Mouse (Mus musculus) forebrain, embryonic 10.5 days (tissue): Measurements from ENCODE around the gene Slc11a1. TPM values are rescaled to one million over a fixed set of nuclear protein-coding genes. Genes with fewer than 3 reads are reported as not detected.
A peak's percentile ranks its signal among the peaks of the same experiment; 100 is the strongest.

ENCODE experiments used
- microRNA counts: library from miRNA; unstranded; fragments of <30 nt; microRNA quantifications from one replicate; lab custom pipeline; 2017
- microRNA-seq: library from miRNA; unstranded; fragments of <30 nt; microRNA quantifications from one replicate; pipeline ENCODE4, GENCODE M21; 2017
- polyA plus RNA-seq: library from polyadenylated mRNA; unstranded; fragments of >200 nt; fragmentation: Nextera tagmentation; extraction: Ambion mirVana; gene quantifications from 2 replicates; pipeline ENCODE4 v1.2.1, GENCODE M21; 2016

Slc11a1 gene
- polyA plus RNA-seq, 1 experiment from 2014 or later, result 2.7 TPM

MicroRNAs encoded within 50 kb of the gene (microRNA counts, 519-probe panel; counts per million panel counts)
- microRNA mmu-miR-26b (lab: Ali Mortazavi, UCI), result 2,424 counts per million, percentile 69 among the panel's probes with 10 or more counts

Small RNA genes within 50 kb of the gene (microRNA-seq; reads per million reads assigned to microRNA genes)
- 23,877 reads per million, percentile 99 among the genes with 10 or more reads in this experiment for gene Mir26b

Other genes with a start within 250 kb of the Slc11a1 start
- 0.27 and 0.35 TPM in 2 replicates for gene Rufy4, start 249.7 kb upstream of the Slc11a1 start, polyA plus RNA-seq
- gene Cxcr2, start 221.2 kb upstream of the Slc11a1 start, polyA plus RNA-seq, result 0.05 and 0.14 TPM in 2 replicates
- gene Cxcr1, start 180.6 kb upstream of the Slc11a1 start, polyA plus RNA-seq, result not detected in 2 replicates
- gene Arpc2, start 139.1 kb upstream of the Slc11a1 start, polyA plus RNA-seq, result 345 TPM in 2 replicates
- 0.14 and 0.33 TPM in 2 replicates for gene Gpbar1, start 96.6 kb upstream of the Slc11a1 start, polyA plus RNA-seq
- 245 and 246 TPM in 2 replicates for gene Aamp, start 90.5 kb upstream of the Slc11a1 start, polyA plus RNA-seq
- 99.7 and 101 TPM in 2 replicates for gene Pnkd, start 90.3 kb upstream of the Slc11a1 start, polyA plus RNA-seq
- 8.1 and 8.3 TPM in 2 replicates for gene Tmbim1, start 69.6 kb upstream of the Slc11a1 start, polyA plus RNA-seq
- gene Catip, start 13.1 kb upstream of the Slc11a1 start, polyA plus RNA-seq, result 0.12 and 0.34 TPM in 2 replicates
- 38.0 and 38.2 TPM in 2 replicates for gene Ctdsp1, start 16.3 kb downstream of the Slc11a1 start, polyA plus RNA-seq
- gene Vil1, start 34.2 kb downstream of the Slc11a1 start, polyA plus RNA-seq, result 0.12 and 0.17 TPM in 2 replicates
- 112 TPM in 2 replicates for gene Cnot9, start 130.9 kb downstream of the Slc11a1 start, polyA plus RNA-seq
- gene Plcd4, start 167.7 kb downstream of the Slc11a1 start, polyA plus RNA-seq, result 0.90 and 1.1 TPM in 2 replicates
- 53.2 TPM in 2 replicates for gene Usp37, start 169.1 kb downstream of the Slc11a1 start, polyA plus RNA-seq
- 9.7 and 10.8 TPM in 2 replicates for gene Zfp142, start 213.1 kb downstream of the Slc11a1 start, polyA plus RNA-seq
- 16.8 and 18.1 TPM in 2 replicates for gene Bcs1l, start 213.1 kb downstream of the Slc11a1 start, polyA plus RNA-seq
- 37.7 and 40.0 TPM in 2 replicates for gene Rnf25, start 226.2 kb downstream of the Slc11a1 start, polyA plus RNA-seq
- 12.0 and 17.6 TPM in 2 replicates for gene Stk36, start 226.2 kb downstream of the Slc11a1 start, polyA plus RNA-seq